Mouse (Mus musculus) heart, postnatal 0 days (tissue): Measurements from ENCODE around the gene Ccdc155.

ENCODE experiments used
- CTCF ChIP-seq: IDR thresholded peaks from 2 replicates; pipeline ENCODE4 v1.5.1; 2016; ENCODE audit warnings: antibody characterized with exemption, control low read depth, low read depth
- EP300 ChIP-seq: IDR thresholded peaks from 2 replicates; pipeline ENCODE4 v1.6.1; 2016; ENCODE audit warnings: antibody characterized with exemption, low read depth

- TF ChIP-seq EP300 (no peak), CTCF (peak; percentile 96)
Measured at GRCm38 (mm10) chr7:45198435-45198834, 6.3 kb downstream of the Ccdc155 start.
